Mouse (Mus musculus): Measurements from ENCODE around the gene Lat.

DNA sequence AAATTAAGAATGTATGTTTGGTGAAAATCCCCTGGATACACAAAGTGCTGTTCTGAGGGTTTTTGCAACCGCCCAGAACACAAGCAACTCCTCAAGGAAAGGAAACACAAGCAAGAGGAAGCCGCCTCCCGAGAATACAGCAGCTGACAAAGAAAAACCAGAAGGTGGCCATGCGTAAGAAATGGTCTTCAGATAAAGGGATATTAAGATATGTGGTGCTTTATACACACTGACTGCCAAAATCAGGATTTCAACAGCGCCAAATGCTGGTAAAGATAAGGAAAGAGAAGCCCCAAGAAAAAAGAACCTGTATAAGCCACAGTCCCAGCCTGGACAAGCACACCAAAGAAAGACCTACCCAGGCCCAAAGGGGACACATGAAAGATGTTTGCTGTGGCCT, 14.2 kb upstream of the Lat start:
- TF ChIP-seq CTCF (conservative IDR thresholded peaks at IDR 0.05; ENCODE audit: low read length) (no peak), NANOG (IDR thresholded peaks at IDR 0.05; ENCODE audit: borderline replicate concordance, low read length) (no peak), POU5F1 (IDR thresholded peaks at IDR 0.05; ENCODE audit: borderline replicate concordance, low read length) (no peak)

Data from E14TG2a.4 (cell line).